8 mouse cellular contexts compared by ENCODE assay signal in genomic region chr14:37135671-37136070, GRCm38 (mm10). TPM values are rescaled to one million over a fixed set of nuclear protein-coding genes. Genes with fewer than 3 reads are reported as not detected.
DNase-seq lines count a peak whose midpoint lies in the region; ATAC-seq and TF ChIP-seq lines count a peak whose summit lies in the region.

No protein-coding gene starts in this region.

- no peak for DNase-seq in heart, postnatal 0 days (ENCODE audit: low spot score)
- no peak for DNase-seq in heart, adult 18-20 months
- peak; percentile 14 for DNase-seq in R1 (ENCODE audit: low read depth, low spot score)
- no peak for DNase-seq in hindbrain, embryonic 14.5 days (ENCODE audit: low spot score)
- DNase-seq in gastrocnemius, adult 8-10 months (ENCODE audit: low spot score in 2 of 2): no peak
- DNase-seq in thymus, postnatal 0 days (ENCODE audit: low spot score): no peak
- no peak for DNase-seq in right cerebral cortex, postnatal 4 days

- H3K9ac ChIP-seq in heart, postnatal 0 days (replicated peaks; ENCODE audit: low read depth, low read length): peak overlapping the region; percentile 92
- H3K9ac ChIP-seq in hindbrain, embryonic 14.5 days: peak overlapping the region; percentile 62
- H3K9ac ChIP-seq in midbrain, embryonic 12.5 days (replicated peaks): peak overlapping the region; percentile 38

- peak overlapping the region; percentile 63 for H3K4me2 ChIP-seq in heart, postnatal 0 days (ENCODE audit: low read depth, low read length)
- peak overlapping the region; percentile 76 for H3K4me2 ChIP-seq in hindbrain, embryonic 14.5 days (replicated peaks)
- peak overlapping the region; percentile 63 for H3K4me2 ChIP-seq in midbrain, embryonic 12.5 days (replicated peaks)

- H3K36me3 ChIP-seq in heart, postnatal 0 days (replicated peaks; ENCODE audit: control insufficient read depth, insufficient read depth, low read length): peaks cover 23% of the 10 kb centered on the region
- H3K36me3 ChIP-seq in hindbrain, embryonic 14.5 days (replicated peaks; ENCODE audit: control insufficient read depth, insufficient read depth): peaks cover 25% of the 10 kb centered on the region
- H3K36me3 ChIP-seq in midbrain, embryonic 12.5 days: peaks cover 18% of the 10 kb centered on the region

- H3K4me1 ChIP-seq in heart, postnatal 0 days (ENCODE audit: control insufficient read depth, insufficient read depth): peaks cover 5% of the 10 kb centered on the region; the same call in 1 of the 2 replicates
- H3K4me1 ChIP-seq in hindbrain, embryonic 14.5 days (replicated peaks; ENCODE audit: control insufficient read depth, insufficient read depth, low read length): peaks cover 6% of the 10 kb centered on the region
- H3K4me1 ChIP-seq in midbrain, embryonic 12.5 days: peaks cover 7% of the 10 kb centered on the region

- no peaks in the 10 kb centered on the region for H3K9me3 ChIP-seq in heart, postnatal 0 days (replicated peaks; ENCODE audit: control insufficient read depth, low read length)
- no peaks in the 10 kb centered on the region for H3K9me3 ChIP-seq in hindbrain, embryonic 14.5 days (ENCODE audit: control insufficient read depth, low read length)
- no peaks in the 10 kb centered on the region for H3K9me3 ChIP-seq in midbrain, embryonic 12.5 days

- H3K27me3 ChIP-seq in heart, postnatal 0 days (ENCODE audit: control insufficient read depth, insufficient read depth, low read length): no peaks in the 10 kb centered on the region
- H3K27me3 ChIP-seq in hindbrain, embryonic 14.5 days (ENCODE audit: control insufficient read depth, insufficient read depth, low read length): no peaks in the 10 kb centered on the region
- no peaks in the 10 kb centered on the region for H3K27me3 ChIP-seq in midbrain, embryonic 12.5 days

- TF ChIP-seq CTCF in heart, postnatal 0 days (IDR thresholded peaks at IDR 0.05; ENCODE audit: low read depth): no peak

- H3K4me3 ChIP-seq in heart, postnatal 0 days (ENCODE audit: low read depth, low read length): peak overlapping the region; percentile 90
- peak overlapping the region; percentile 78 for H3K4me3 ChIP-seq in hindbrain, embryonic 14.5 days (replicated peaks; ENCODE audit: low read length)
- peak overlapping the region; percentile 79 for H3K4me3 ChIP-seq in midbrain, embryonic 12.5 days

- no peak for ATAC-seq in heart, postnatal 0 days (ENCODE audit: insufficient read depth, low read depth)
- peak; percentile 32; the same call in 1 of the 2 replicates for ATAC-seq in hindbrain, embryonic 14.5 days (ENCODE audit: low FRiP score)
- peak; percentile 58 for ATAC-seq in midbrain, embryonic 12.5 days (ENCODE audit: low FRiP score, low read depth)

- H3K27ac ChIP-seq in heart, postnatal 0 days (ENCODE audit: low read depth): peak overlapping the region; percentile 93
- peak overlapping the region; percentile 60 for H3K27ac ChIP-seq in hindbrain, embryonic 14.5 days
- H3K27ac ChIP-seq in midbrain, embryonic 12.5 days (replicated peaks): peak overlapping the region; percentile 5; the same call in 1 of the 2 replicates

- TF ChIP-seq EP300 in heart, postnatal 0 days (IDR thresholded peaks at IDR 0.05; ENCODE audit: low read depth): no peak

- 3% methylated on average over 10 of the region's 10 CpGs for WGBS in heart, postnatal 0 days
- WGBS in hindbrain, embryonic 14.5 days: 2% methylated on average over 10 of the region's 10 CpGs
- 1% methylated on average over 10 of the region's 10 CpGs for WGBS in midbrain, embryonic 12.5 days

RNA-seq across cellular contexts. Expression of gene Ghitm, which starts 0.6 kb away (rescaled TPM):
- 257 and 266 TPM in 2 replicates for total RNA-seq in heart, postnatal 0 days (2014; rRNA removed; ENCODE audit: low replicate concordance)
- 454 and 480 TPM in 2 replicates for polyA plus RNA-seq in heart, postnatal 0 days (2015; fragmentation: Nextera tagmentation; extraction: Ambion mirVana)
- total RNA-seq in heart, adult 18-20 months (2021): 100 to 1,000 TPM; 653 to 717 TPM
- polyA plus RNA-seq in hindbrain, embryonic 14.5 days (2014; fragmentation: Nextera tagmentation; extraction: Ambion mirVana): 213 and 232 TPM in 2 replicates
- 183 and 196 TPM in 2 replicates for polyA plus RNA-seq in midbrain, embryonic 12.5 days (2016; fragmentation: Nextera tagmentation; extraction: Ambion mirVana)
- 100 to 1,000 TPM; 395 to 493 (median 424) TPM for total RNA-seq in gastrocnemius, adult 8-10 months (2022)
- polyA plus RNA-seq in thymus, postnatal 0 days (2015; fragmentation: Nextera tagmentation; extraction: Ambion mirVana): 217 and 219 TPM in 2 replicates

RNA-seq across cellular contexts. Expression of gene 2610528A11Rik, which starts 21.8 kb away (rescaled TPM):
- total RNA-seq in heart, postnatal 0 days (2014; rRNA removed; ENCODE audit: low replicate concordance): 3.7 TPM in 1 of 2 replicates, not detected in the other
- 1.2 and 1.3 TPM in 2 replicates for polyA plus RNA-seq in heart, postnatal 0 days (2015; fragmentation: Nextera tagmentation; extraction: Ambion mirVana)
- under 1 TPM in 1 of 2 experiments, not detected in 1; 0.57 TPM for total RNA-seq in heart, adult 18-20 months (2021)
- 0.39 TPM in 1 of 2 replicates, not detected in the other for polyA plus RNA-seq in hindbrain, embryonic 14.5 days (2014; fragmentation: Nextera tagmentation; extraction: Ambion mirVana)
- polyA plus RNA-seq in midbrain, embryonic 12.5 days (2016; fragmentation: Nextera tagmentation; extraction: Ambion mirVana): not detected in 2 replicates
- total RNA-seq in gastrocnemius, adult 8-10 months (2022): 1 to 10 TPM in 1 of 4 experiments, under 1 TPM in 3; 0.54 to 1.1 (median 0.69) TPM
- polyA plus RNA-seq in thymus, postnatal 0 days (2015; fragmentation: Nextera tagmentation; extraction: Ambion mirVana): 4.7 and 5.6 TPM in 2 replicates

RNA-seq across cellular contexts. Expression of gene Cdhr1, which starts 37.5 kb away (rescaled TPM):
- total RNA-seq in heart, postnatal 0 days (2014; rRNA removed; ENCODE audit: low replicate concordance): not detected in 2 replicates
- polyA plus RNA-seq in heart, postnatal 0 days (2015; fragmentation: Nextera tagmentation; extraction: Ambion mirVana): 0.07 and 0.11 TPM in 2 replicates
- total RNA-seq in heart, adult 18-20 months (2021): under 1 TPM in 1 of 2 experiments, not detected in 1; 0.05 TPM
- polyA plus RNA-seq in hindbrain, embryonic 14.5 days (2014; fragmentation: Nextera tagmentation; extraction: Ambion mirVana): 2.7 and 4.3 TPM in 2 replicates
- 0.14 and 0.17 TPM in 2 replicates for polyA plus RNA-seq in midbrain, embryonic 12.5 days (2016; fragmentation: Nextera tagmentation; extraction: Ambion mirVana)
- not detected for total RNA-seq in gastrocnemius, adult 8-10 months (2022)
- polyA plus RNA-seq in thymus, postnatal 0 days (2015; fragmentation: Nextera tagmentation; extraction: Ambion mirVana): 0.81 and 1.2 TPM in 2 replicates

Comparison
In these comparisons a context has a peak if more than half of its experiments do, and no peak if none do; other contexts are left out.
1. H3K27ac ChIP-seq: peak in every context shown above with its lines; median percentile 93 in heart, postnatal 0 days; 60 in hindbrain, embryonic 14.5 days; 5 in midbrain, embryonic 12.5 days.
2. H3K9ac ChIP-seq: peak in every context shown above with its lines; median percentile 92 in heart, postnatal 0 days; 62 in hindbrain, embryonic 14.5 days; 38 in midbrain, embryonic 12.5 days.